Mouse (Mus musculus) lung, postnatal 0 days (tissue): ENCODE results near the gene Nkx2-3.

Experiments used
- CTCF ChIP-seq: IDR thresholded peaks from 2 replicates; pipeline ENCODE4 v1.5.1; 2016; ENCODE audit warnings: antibody characterized with exemption, mild to moderate bottlenecking
- EP300 ChIP-seq: IDR thresholded peaks from 2 replicates; pipeline ENCODE4 v1.6.1; 2016; ENCODE audit warnings: antibody characterized with exemption, mild to moderate bottlenecking, control low read depth

DNA sequence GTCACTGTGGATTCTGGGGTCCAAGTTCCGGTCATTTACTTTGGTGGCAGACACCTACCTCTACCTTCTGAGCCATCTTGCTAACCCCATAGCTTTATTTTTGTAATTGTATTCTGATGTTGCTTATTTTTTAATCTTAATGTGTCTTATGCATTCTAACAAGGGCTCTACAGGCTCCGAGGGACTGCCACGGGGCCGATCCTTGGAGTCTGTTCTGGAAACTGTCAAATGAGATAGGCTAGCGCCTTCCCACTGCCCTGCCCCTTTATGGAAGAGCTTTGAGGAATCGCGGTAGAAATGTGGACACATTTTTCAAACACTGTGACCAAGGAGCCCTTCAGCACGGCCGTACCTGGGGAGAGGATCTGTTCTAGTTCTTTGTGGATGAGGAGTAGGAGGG lies 30.7 kb downstream of the Nkx2-3 start:
- TF ChIP-seq CTCF (no peak), EP300 (no peak)
